Mouse (Mus musculus) left cerebral cortex, adult 11 months (tissue): Measurements from ENCODE around the gene Hoxa3.

Source experiments
- DNase-seq: peaks from one replicate; pipeline ENCODE4 v3.0.0; 2022; ENCODE audit warnings: low spot score

The Hoxa3 gene

GRCm38 (mm10) chr6:52246403-52246803 is 33.3 kb upstream of the Hoxa3 start:
- no peak for DNase-seq

- no peak for DNase-seq
Observed at GRCm38 (mm10) chr6:52245757-52246142, 32.6 kb upstream of the Hoxa3 start, which contains the start of gene Hoxa11. Gene Hoxa11 (minus strand): TSS chr6:52245810.

- no peak for DNase-seq
Observed at GRCm38 (mm10) chr6:52245040-52245756, 32.1 kb upstream of the Hoxa3 start.

GRCm38 (mm10) chr6:52244471-52245039 is 31.4 kb upstream of the Hoxa3 start:
- no peak for DNase-seq

GRCm38 (mm10) chr6:52243681-52244121 is 30.6 kb upstream of the Hoxa3 start:
- no peak for DNase-seq

- DNase-seq = no peak
Observed at GRCm38 (mm10) chr6:52242801-52243332, 29.7 kb upstream of the Hoxa3 start.

- DNase-seq = no peak
Observed at GRCm38 (mm10) chr6:52241001-52241621, 28.0 kb upstream of the Hoxa3 start.

GRCm38 (mm10) chr6:52240389-52241000 is 27.4 kb upstream of the Hoxa3 start, which contains the start of gene Hoxa10:
Gene Hoxa10 (minus strand): TSS chr6:52240854.
- DNase-seq = no peak

GRCm38 (mm10) chr6:52239625-52240388 is 26.7 kb upstream of the Hoxa3 start:
- DNase-seq = no peak

- no peak for DNase-seq
Observed at GRCm38 (mm10) chr6:52238976-52239375, 25.8 kb upstream of the Hoxa3 start.

GRCm38 (mm10) chr6:52238155-52238545 is 25.0 kb upstream of the Hoxa3 start:
- no peak for DNase-seq

- no peak for DNase-seq
Observed at GRCm38 (mm10) chr6:52237346-52238154, 24.4 kb upstream of the Hoxa3 start.

GRCm38 (mm10) chr6:52236806-52237205 is 23.7 kb upstream of the Hoxa3 start:
- DNase-seq = no peak

GRCm38 (mm10) chr6:52235866-52236265 is 22.7 kb upstream of the Hoxa3 start:
- no peak for DNase-seq

GRCm38 (mm10) chr6:52235267-52235666 is 22.1 kb upstream of the Hoxa3 start:
- DNase-seq = no peak

- DNase-seq = no peak
Observed at GRCm38 (mm10) chr6:52234428-52235140, 21.4 kb upstream of the Hoxa3 start.

- no peak for DNase-seq
Observed at GRCm38 (mm10) chr6:52233546-52234427, 20.7 kb upstream of the Hoxa3 start.

- DNase-seq = no peak
Observed at GRCm38 (mm10) chr6:52232984-52233545, 19.9 kb upstream of the Hoxa3 start.

- DNase-seq = no peak
Observed at GRCm38 (mm10) chr6:52232568-52232965, 19.4 kb upstream of the Hoxa3 start.
